Mouse (Mus musculus): ENCODE results near the gene Dppa3.
"Not testable (repeated sequence)": the region's sequence is repeated elsewhere in the genome, so short reads cannot be mapped to it uniquely, and the experiment has no call there.

Dppa3 gene

GRCm38 (mm10) chr6:122609771-122610170 is 16.4 kb upstream of the Dppa3 start, which contains the start of gene Gdf3:
Gdf3 (minus strand) TSS chr6:122610087.
- no peak for DNase-seq (ENCODE audit: low spot score in 2 of 2)

GRCm38 (mm10) chr6:122612426-122612825 is 13.8 kb upstream of the Dppa3 start:
- no peak for DNase-seq (ENCODE audit: low spot score in 2 of 2)

GRCm38 (mm10) chr6:122614047-122614446 is 12.2 kb upstream of the Dppa3 start:
- DNase-seq (ENCODE audit: low spot score in 2 of 2) = no peak

GRCm38 (mm10) chr6:122616022-122616421 is 10.2 kb upstream of the Dppa3 start:
- no peak for DNase-seq (ENCODE audit: low spot score in 2 of 2)

GRCm38 (mm10) chr6:122621066-122621465 is 5.1 kb upstream of the Dppa3 start:
- DNase-seq (ENCODE audit: low spot score in 2 of 2) = no peak

GRCm38 (mm10) chr6:122624480-122624879 is 1.7 kb upstream of the Dppa3 start:
- no peak for DNase-seq (ENCODE audit: low spot score in 2 of 2)

GRCm38 (mm10) chr6:122625156-122625555 is 1.1 kb upstream of the Dppa3 start:
- no peak for DNase-seq (ENCODE audit: low spot score in 2 of 2)

- DNase-seq (ENCODE audit: low spot score in 2 of 2) = no peak
These were observed 1.4 kb downstream of the Dppa3 start for GRCm38 (mm10) chr6:122627469-122628108.

- no peak for DNase-seq (ENCODE audit: low spot score in 2 of 2)
These were observed 7.2 kb downstream of the Dppa3 start for GRCm38 (mm10) chr6:122633411-122633810.

- peak in 1 of 2 experiments; percentile 33 for DNase-seq (ENCODE audit: low spot score in 2 of 2)
These were observed 9.1 kb downstream of the Dppa3 start for GRCm38 (mm10) chr6:122635315-122635714.

GRCm38 (mm10) chr6:122636666-122637065 is 10.5 kb downstream of the Dppa3 start:
- no peak for DNase-seq (ENCODE audit: low spot score in 2 of 2)

- DNase-seq (ENCODE audit: low spot score in 2 of 2) = not testable (repeated sequence)
These were observed 11.4 kb downstream of the Dppa3 start for GRCm38 (mm10) chr6:122637566-122637965.

GRCm38 (mm10) chr6:122644196-122644595 is 18.0 kb downstream of the Dppa3 start:
- DNase-seq (ENCODE audit: low spot score in 2 of 2) = not testable (repeated sequence)

GRCm38 (mm10) chr6:122649903-122650302 is 23.7 kb downstream of the Dppa3 start:
- DNase-seq (ENCODE audit: low spot score in 2 of 2) = no peak

- no peak for DNase-seq (ENCODE audit: low spot score in 2 of 2)
These were observed 24.3 kb downstream of the Dppa3 start for GRCm38 (mm10) chr6:122650398-122650980.

GRCm38 (mm10) chr6:122654301-122654700 is 28.1 kb downstream of the Dppa3 start:
- no peak for DNase-seq (ENCODE audit: low spot score in 2 of 2)

GRCm38 (mm10) chr6:122657630-122658029 is 31.4 kb downstream of the Dppa3 start:
- no peak for DNase-seq (ENCODE audit: low spot score in 2 of 2)

- no peak for DNase-seq (ENCODE audit: low spot score in 2 of 2)
These were observed 33.4 kb downstream of the Dppa3 start for GRCm38 (mm10) chr6:122659567-122659966.

GRCm38 (mm10) chr6:122660601-122661379 is 34.6 kb downstream of the Dppa3 start:
- peak in 1 of 2 experiments; percentile 15 for DNase-seq (ENCODE audit: low spot score in 2 of 2)

- peak in 1 of 2 experiments; percentile 6 for DNase-seq (ENCODE audit: low spot score in 2 of 2)
These were observed 36.5 kb downstream of the Dppa3 start for GRCm38 (mm10) chr6:122662551-122663264.

GRCm38 (mm10) chr6:122663596-122664206 is 37.5 kb downstream of the Dppa3 start:
- DNase-seq (ENCODE audit: low spot score in 2 of 2) = no peak

- DNase-seq (ENCODE audit: low spot score in 2 of 2) = no peak
These were observed 39.7 kb downstream of the Dppa3 start for GRCm38 (mm10) chr6:122665866-122666265.
